Mouse (Mus musculus) midbrain, embryonic 14.5 days (tissue): Measurements from ENCODE around the gene Gm7073. TPM values are rescaled to one million over a fixed set of nuclear protein-coding genes. Genes with fewer than 3 reads are reported as not detected.

Experiments
- ATAC-seq: fragments of 200-750 bp; cut with Nextera tagmentation; 2 replicates; pipeline ENCODE4 v1.8.0; 2017; ENCODE audit warnings: moderate number of reproducible peaks, moderate library complexity; ENCODE audit not compliant: low FRiP score, low TSS enrichment
- DNase-seq: peaks from one replicate; pipeline ENCODE4 v3.0.0-alpha.2; 2015
- H3K27ac ChIP-seq: fragments of 300-500 bp; sonication (generic); replicated peaks from 2 replicates; pipeline ENCODE4 v1.5.1; 2014; ENCODE audit warnings: mild to moderate bottlenecking, low read depth, low read length, moderate library complexity
- H3K27me3 ChIP-seq: fragments of 300-500 bp; sonication (generic); 2 replicates; pipeline ENCODE4 v1.6.1; 2014; ENCODE audit warnings: low read length, control low read depth, mixed read lengths; ENCODE audit not compliant: control insufficient read depth, insufficient read depth
- H3K36me3 ChIP-seq: fragments of 300-500 bp; sonication (generic); 2 replicates; pipeline ENCODE4 v1.6.1; 2014; ENCODE audit warnings: low read length, control low read depth; ENCODE audit not compliant: control insufficient read depth, insufficient read depth
- H3K4me1 ChIP-seq: fragments of 300-500 bp; sonication (generic); 2 replicates; pipeline ENCODE4 v1.6.1; 2014; ENCODE audit warnings: mild to moderate bottlenecking, antibody characterized with exemption, low read length, control low read depth; ENCODE audit not compliant: control insufficient read depth, insufficient read depth
- H3K4me2 ChIP-seq: fragments of 300-500 bp; sonication (generic); 2 replicates; pipeline ENCODE4 v1.6.1; 2014; ENCODE audit warnings: mild to moderate bottlenecking, low read length, moderate library complexity
- H3K4me3 ChIP-seq: fragments of 300-500 bp; sonication (generic); replicated peaks from 2 replicates; pipeline ENCODE4 v1.5.1; 2014; ENCODE audit warnings: low read depth, low read length
- H3K9ac ChIP-seq: fragments of 300-500 bp; sonication (generic); replicated peaks from 2 replicates; pipeline ENCODE4 v1.6.1; 2014; ENCODE audit warnings: mild to moderate bottlenecking, low read length, moderate library complexity
- H3K9me3 ChIP-seq: fragments of 300-500 bp; sonication (generic); 2 replicates; pipeline ENCODE4 v1.6.1; 2016; ENCODE audit warnings: low read length, control low read depth, mixed read lengths; ENCODE audit not compliant: control insufficient read depth
- WGBS: fragments of 180-500 bp; shearing (Covaris S2); extraction: QIAGEN DNeasy Blood & Tissue Kit; methylation state at CpG from one replicate; pipeline ENCODE4 v1.1.7; 2014; 5-methylcytosine and 5-hydroxymethylcytosine counted together
- microRNA counts: library from miRNA; unstranded; fragments of <30 nt; microRNA quantifications from one replicate; lab custom pipeline; 2016
- microRNA-seq: library from miRNA; unstranded; fragments of <30 nt; microRNA quantifications from one replicate; pipeline ENCODE4, GENCODE M21; 2016
- polyA plus RNA-seq: library from polyadenylated mRNA; unstranded; fragments of >200 nt; fragmentation: Nextera tagmentation; extraction: Ambion mirVana; gene quantifications from 2 replicates; pipeline ENCODE4 v1.2.1, GENCODE M21; 2014

Gene Gm7073
- polyA plus RNA-seq, 1 experiment from 2014 or later, result not detected

GRCm38 (mm10) chrX:60403062-60403763 lies 135.8 kb downstream of the Gm7073 start:
- H3K9me3 ChIP-seq, result no peaks in the 10 kb centered on the region
- peak overlapping the region; percentile 92 for H3K27ac ChIP-seq
- no peaks in the 10 kb centered on the region for H3K27me3 ChIP-seq
- ATAC-seq (peak; percentile 14; the same call in 1 of the 2 replicates), DNase-seq (peak; percentile 29)
- H3K9ac ChIP-seq, result peak overlapping the region; percentile 78
- WGBS, result 21% methylated on average over 45 of the region's 46 CpGs
- peak overlapping the region; percentile 66 for H3K4me2 ChIP-seq
- H3K4me1 ChIP-seq, result 0 out of 2 replicates have a peak, but pooled peaks cover 5% of the 10 kb centered on the region
- H3K4me3 ChIP-seq, result peak overlapping the region; percentile 60
- no peaks in the 10 kb centered on the region for H3K36me3 ChIP-seq

- 67% methylated on average over 4 of the region's 4 CpGs for WGBS
- H3K4me3 ChIP-seq, result no peak overlapping the region
Observed at GRCm38 (mm10) chrX:60394292-60394691, 144.8 kb downstream of the Gm7073 start.

GRCm38 (mm10) chrX:60386852-60387251 lies 152.2 kb downstream of the Gm7073 start:
- H3K4me3 ChIP-seq, result no peak overlapping the region
- no peak overlapping the region for H3K9ac ChIP-seq
- no peaks in the 10 kb centered on the region for H3K4me1 ChIP-seq
- WGBS, result 97% methylated on average over 1 of the region's 1 CpGs
- H3K4me2 ChIP-seq, result no peak overlapping the region
- H3K9me3 ChIP-seq, result no peaks in the 10 kb centered on the region
- H3K27ac ChIP-seq, result no peak overlapping the region
- no peaks in the 10 kb centered on the region for H3K27me3 ChIP-seq
- no peaks in the 10 kb centered on the region for H3K36me3 ChIP-seq
- no peak for ATAC-seq
- no peak for DNase-seq

More at GRCm38 (mm10) chrX:60394292-60394691, 144.8 kb downstream of the Gm7073 start:
- Histone ChIP-seq H3K9ac (no peak overlapping the region), H3K4me1 (no peaks in the 10 kb centered on the region), H3K9me3 (no peaks in the 10 kb centered on the region), H3K36me3 (no peaks in the 10 kb centered on the region), H3K27me3 (no peaks in the 10 kb centered on the region), H3K4me2 (no peak overlapping the region), H3K27ac (no peak overlapping the region)
- no peak for ATAC-seq
- DNase-seq, result no peak

MicroRNAs encoded within 50 kb of the gene (microRNA counts, 519-probe panel; counts per million panel counts)
- not detected for microRNA mmu-miR-505 (lab: Ali Mortazavi, UCI)

Small RNA genes lying within 50 kb of the gene (microRNA-seq; reads per million reads assigned to microRNA genes)
- 197 reads per million, percentile 63 among the genes with 10 or more reads in this experiment for gene Mir505

Other genes with a start within 250 kb of the Gm7073 start
- 16.3 and 18.1 TPM in 2 replicates for gene Atp11c, start 53.4 kb upstream of the Gm7073 start, polyA plus RNA-seq